Mouse (Mus musculus): Measurements from ENCODE around the gene Arsa.

Arsa gene

GRCm38 (mm10) chr15:89494970-89495369, 17.7 kb upstream of the Arsa start:
- no peak for DNase-seq (ENCODE audit: low read depth)

GRCm38 (mm10) chr15:89488611-89489117, 11.4 kb upstream of the Arsa start:
- DNase-seq (ENCODE audit: low read depth), result no peak

- DNase-seq (ENCODE audit: low read depth), result no peak
Measured at GRCm38 (mm10) chr15:89488182-89488581, 11.0 kb upstream of the Arsa start.

GRCm38 (mm10) chr15:89480584-89480983, 3.4 kb upstream of the Arsa start:
- DNase-seq (ENCODE audit: low read depth), result no peak

GRCm38 (mm10) chr15:89478622-89479021, 1.4 kb upstream of the Arsa start:
- DNase-seq (ENCODE audit: low read depth), result no peak

GRCm38 (mm10) chr15:89477806-89478205, 581 bp upstream of the Arsa start:
- no peak for DNase-seq (ENCODE audit: low read depth)

GRCm38 (mm10) chr15:89476475-89476815, 780 bp downstream of the Arsa start:
- DNase-seq (ENCODE audit: low read depth), result no peak

- DNase-seq (ENCODE audit: low read depth), result peak; percentile 91
Measured at GRCm38 (mm10) chr15:89475611-89476474, 1.4 kb downstream of the Arsa start.

GRCm38 (mm10) chr15:89475293-89475600, 2.0 kb downstream of the Arsa start:
- DNase-seq (ENCODE audit: low read depth), result no peak

GRCm38 (mm10) chr15:89474596-89475292, 2.5 kb downstream of the Arsa start:
- no peak for DNase-seq (ENCODE audit: low read depth)

- no peak for DNase-seq (ENCODE audit: low read depth)
Measured at GRCm38 (mm10) chr15:89473921-89474320, 3.3 kb downstream of the Arsa start.

GRCm38 (mm10) chr15:89473370-89473769, 3.9 kb downstream of the Arsa start:
- no peak for DNase-seq (ENCODE audit: low read depth)

GRCm38 (mm10) chr15:89471476-89471875, 5.7 kb downstream of the Arsa start:
- no peak for DNase-seq (ENCODE audit: low read depth)

GRCm38 (mm10) chr15:89468577-89468976, 8.6 kb downstream of the Arsa start:
- no peak for DNase-seq (ENCODE audit: low read depth)

- no peak for DNase-seq (ENCODE audit: low read depth)
Measured at GRCm38 (mm10) chr15:89465052-89465451, 12.2 kb downstream of the Arsa start.

GRCm38 (mm10) chr15:89463334-89464235, 13.6 kb downstream of the Arsa start:
- no peak for DNase-seq (ENCODE audit: low read depth)

- no peak for DNase-seq (ENCODE audit: low read depth)
Measured at GRCm38 (mm10) chr15:89462176-89462575, 15.0 kb downstream of the Arsa start.

- no peak for DNase-seq (ENCODE audit: low read depth)
Measured at GRCm38 (mm10) chr15:89461321-89461720, 15.9 kb downstream of the Arsa start.

- no peak for DNase-seq (ENCODE audit: low read depth)
Measured at GRCm38 (mm10) chr15:89460298-89460697, 16.9 kb downstream of the Arsa start.

- DNase-seq (ENCODE audit: low read depth), result no peak
Measured at GRCm38 (mm10) chr15:89459821-89460220, 17.4 kb downstream of the Arsa start.

- DNase-seq (ENCODE audit: low read depth), result no peak
Measured at GRCm38 (mm10) chr15:89458942-89459341, 18.3 kb downstream of the Arsa start.

- DNase-seq (ENCODE audit: low read depth), result no peak
Measured at GRCm38 (mm10) chr15:89455642-89456041, 21.6 kb downstream of the Arsa start.

All from c-Kit-positive CD71-positive TER-119-negative erythroid progenitor cells, embryonic 14.5 days (primary cell).